Comparison of ENCODE assay signal across 8 mouse cellular contexts in the genomic region with DNA sequence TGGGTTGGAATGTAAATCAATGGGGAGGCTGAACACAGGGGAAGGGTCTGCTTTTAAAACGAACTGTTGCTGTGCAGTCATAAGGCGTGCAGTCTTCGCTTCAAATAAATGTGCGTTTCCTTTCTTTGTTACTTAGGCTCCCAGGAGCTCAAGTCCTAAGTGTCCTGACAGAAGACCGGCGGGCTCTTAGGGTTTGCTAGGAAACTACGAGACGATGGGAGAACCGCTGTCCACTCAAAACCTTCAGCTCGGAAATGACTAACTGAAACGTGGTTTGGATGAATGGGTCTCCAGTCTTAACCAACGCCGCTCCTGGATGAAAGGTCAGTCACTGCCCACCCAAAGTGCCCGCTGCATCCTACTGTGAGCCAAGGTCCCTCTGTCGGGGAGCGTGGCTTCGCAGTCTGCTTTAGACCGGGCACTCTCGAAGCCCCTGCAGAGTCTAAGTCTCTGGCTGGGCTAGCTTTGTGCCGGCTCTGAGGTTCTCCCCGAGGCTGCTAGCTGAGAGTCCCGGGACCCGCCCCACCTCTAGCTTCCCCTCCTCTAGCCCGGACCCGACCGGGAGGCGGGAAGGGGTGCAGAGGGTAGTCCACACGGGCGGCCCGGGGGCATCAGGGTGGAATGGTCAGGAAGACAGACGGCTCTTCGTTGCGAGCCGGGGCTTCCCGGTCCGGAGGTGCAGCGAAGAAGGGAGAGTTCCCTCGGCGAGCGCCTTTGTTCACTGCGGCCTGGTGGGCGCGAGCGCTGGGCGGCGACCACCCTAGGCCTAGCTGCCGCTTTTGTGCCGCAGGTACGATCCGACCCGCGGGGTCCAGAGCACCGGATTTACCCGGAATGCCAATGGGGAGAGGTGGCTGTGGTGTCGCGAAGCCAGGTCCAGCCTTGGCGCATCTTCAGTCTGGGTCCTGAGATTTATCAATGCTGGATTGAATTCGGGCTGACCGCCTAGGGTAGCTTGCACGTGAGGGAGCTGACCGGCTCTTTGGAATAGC. TPM values are rescaled to one million over a fixed set of nuclear protein-coding genes. Genes with fewer than 3 reads are reported as not detected.
DNase-seq lines count a peak whose midpoint lies in the region; ATAC-seq and TF ChIP-seq lines count a peak whose summit lies in the region.

No protein-coding gene starts in this region.

- H3K79me2 ChIP-seq in heart, adult 2 months (replicated peaks; ENCODE audit: control insufficient read depth, insufficient read depth, low read length) = no peaks in the 10 kb centered on the region

- no peak overlapping the region; the same call in none of the 2 replicates for H3K27ac ChIP-seq in heart, adult 2 months
- H3K27ac ChIP-seq in forebrain, embryonic 12.5 days = peak overlapping the region; percentile 90
- peak overlapping the region; percentile 88 for H3K27ac ChIP-seq in hindbrain, postnatal 0 days
- H3K27ac ChIP-seq in liver, postnatal 0 days (ENCODE audit: low read depth) = peak overlapping the region; percentile 39; the same call in 1 of the 2 replicates
- H3K27ac ChIP-seq in neural tube, embryonic 13.5 days (replicated peaks) = peak overlapping the region; percentile 92

- peak overlapping the region; percentile 61 for H3K9ac ChIP-seq in heart, adult 2 months (ENCODE audit: low read depth, low read length)
- peak overlapping the region; percentile 85 for H3K9ac ChIP-seq in forebrain, embryonic 12.5 days
- peak overlapping the region; percentile 80 for H3K9ac ChIP-seq in hindbrain, postnatal 0 days (replicated peaks; ENCODE audit: low read length)
- H3K9ac ChIP-seq in liver, postnatal 0 days (replicated peaks) = peak overlapping the region; percentile 52
- H3K9ac ChIP-seq in neural tube, embryonic 13.5 days = peak overlapping the region; percentile 97

- no peaks in the 10 kb centered on the region for H3K36me3 ChIP-seq in heart, adult 2 months (ENCODE audit: control insufficient read depth, insufficient read depth, low read length)
- peaks cover 14% of the 10 kb centered on the region for H3K36me3 ChIP-seq in forebrain, embryonic 12.5 days (replicated peaks)
- 0 out of 2 replicates have a peak, but pooled peaks cover 5% of the 10 kb centered on the region for H3K36me3 ChIP-seq in hindbrain, postnatal 0 days (ENCODE audit: insufficient read depth, low read length)
- H3K36me3 ChIP-seq in liver, postnatal 0 days (replicated peaks; ENCODE audit: insufficient read depth, low read length) = no peaks in the 10 kb centered on the region
- peaks cover 14% of the 10 kb centered on the region for H3K36me3 ChIP-seq in neural tube, embryonic 13.5 days

- H3K9me3 ChIP-seq in forebrain, embryonic 12.5 days = no peaks in the 10 kb centered on the region
- no peaks in the 10 kb centered on the region for H3K9me3 ChIP-seq in hindbrain, postnatal 0 days (ENCODE audit: low read length)
- no peaks in the 10 kb centered on the region for H3K9me3 ChIP-seq in liver, postnatal 0 days (ENCODE audit: low read length)
- no peaks in the 10 kb centered on the region for H3K9me3 ChIP-seq in neural tube, embryonic 13.5 days

- H3K4me1 ChIP-seq in heart, adult 2 months (ENCODE audit: control insufficient read depth, insufficient read depth, low read length) = no peaks in the 10 kb centered on the region
- H3K4me1 ChIP-seq in forebrain, embryonic 12.5 days = peaks cover 10% of the 10 kb centered on the region
- peaks cover 7% of the 10 kb centered on the region; the same call in 1 of the 2 replicates for H3K4me1 ChIP-seq in hindbrain, postnatal 0 days (ENCODE audit: insufficient read depth, low read length)
- no peaks in the 10 kb centered on the region; the same call in none of the 2 replicates for H3K4me1 ChIP-seq in liver, postnatal 0 days (ENCODE audit: insufficient read depth)
- H3K4me1 ChIP-seq in neural tube, embryonic 13.5 days (replicated peaks) = peaks cover 18% of the 10 kb centered on the region

- ATAC-seq in forebrain, embryonic 12.5 days (ENCODE audit: low FRiP score) = peak; percentile 87
- ATAC-seq in hindbrain, postnatal 0 days = peak; percentile 82
- no peak for ATAC-seq in liver, postnatal 0 days
- ATAC-seq in neural tube, embryonic 13.5 days (ENCODE audit: low read depth) = peak; percentile 89

- peak overlapping the region; percentile 65 for H3K4me2 ChIP-seq in forebrain, embryonic 12.5 days
- H3K4me2 ChIP-seq in hindbrain, postnatal 0 days (ENCODE audit: low read depth, low read length) = peak overlapping the region; percentile 87
- peak overlapping the region; percentile 76 for H3K4me2 ChIP-seq in liver, postnatal 0 days (ENCODE audit: low read depth, low read length)
- peak overlapping the region; percentile 72 for H3K4me2 ChIP-seq in neural tube, embryonic 13.5 days

- no peak for TF ChIP-seq CTCF in heart, adult 2 months (IDR thresholded peaks at IDR 0.05)
- peak; percentile 5; the same call in 1 of the 2 replicates for TF ChIP-seq CTCF in hindbrain, postnatal 0 days (IDR thresholded peaks at IDR 0.05; ENCODE audit: low read depth)
- TF ChIP-seq CTCF in liver, postnatal 0 days (IDR thresholded peaks at IDR 0.05; ENCODE audit: low read depth) = no peak

- peak overlapping the region; percentile 62 for H3K4me3 ChIP-seq in heart, adult 2 months
- peak overlapping the region; percentile 60 for H3K4me3 ChIP-seq in forebrain, embryonic 12.5 days (replicated peaks)
- peak overlapping the region; percentile 84 for H3K4me3 ChIP-seq in hindbrain, postnatal 0 days (ENCODE audit: low read length)
- H3K4me3 ChIP-seq in liver, postnatal 0 days (ENCODE audit: low read depth, low read length) = peak overlapping the region; percentile 52
- H3K4me3 ChIP-seq in neural tube, embryonic 13.5 days = peak overlapping the region; percentile 78

- intact Hi-C loops in heart, adult 2 months (cut with DNase I) = no loop called here

- no peaks in the 10 kb centered on the region for H3K27me3 ChIP-seq in heart, adult 2 months (ENCODE audit: control insufficient read depth, insufficient read depth, low read length)
- H3K27me3 ChIP-seq in forebrain, embryonic 12.5 days = no peaks in the 10 kb centered on the region
- H3K27me3 ChIP-seq in hindbrain, postnatal 0 days (ENCODE audit: insufficient read depth, low read length) = no peaks in the 10 kb centered on the region
- peaks cover 14% of the 10 kb centered on the region for H3K27me3 ChIP-seq in liver, postnatal 0 days (ENCODE audit: insufficient read depth, low read length)
- no peaks in the 10 kb centered on the region for H3K27me3 ChIP-seq in neural tube, embryonic 13.5 days

- peak; percentile 23 to 44 for DNase-seq in heart, adult 2 months
- no peak for DNase-seq in heart, adult 9 months (ENCODE audit: low spot score in 2 of 2)
- DNase-seq in WW6 (ENCODE audit: low read depth, low spot score) = peak; percentile 9
- DNase-seq in hindbrain, postnatal 0 days (ENCODE audit: low spot score) = peak; percentile 53
- peak; percentile 21 for DNase-seq in liver, postnatal 0 days
- DNase-seq in thymus, postnatal 36 days = peak; percentile 47 to 48

- TF ChIP-seq EP300 in heart, adult 2 months (IDR thresholded peaks at IDR 0.05; ENCODE audit: insufficient read depth, low read depth, low read length) = no peak
- no peak for TF ChIP-seq EP300 in liver, postnatal 0 days (IDR thresholded peaks at IDR 0.05; ENCODE audit: low read depth)

- TF ChIP-seq POLR2A in heart, adult 2 months (IDR thresholded peaks at IDR 0.05; ENCODE audit: insufficient read depth, low read depth, low read length) = no peak

- 1% methylated on average over 61 of the region's 61 CpGs for WGBS in heart, adult 2 months
- under 1% methylated on average over 61 of the region's 61 CpGs for WGBS in forebrain, embryonic 12.5 days
- WGBS in hindbrain, postnatal 0 days = under 1% methylated on average over 61 of the region's 61 CpGs
- WGBS in liver, postnatal 0 days (ENCODE audit: insufficient replicate concordance) = 2% methylated on average over 61 of the region's 61 CpGs
- under 1% methylated on average over 61 of the region's 61 CpGs for WGBS in neural tube, embryonic 13.5 days

RNA-seq across cellular contexts. Expression of a gene that starts 0.8 kb away (rescaled TPM):
- total RNA-seq in heart, adult 2 months (2021) = under 1 TPM; 0.44 to 0.57 TPM
- polyA plus RNA-seq in heart, adult 2 months (2012; rRNA removed) = 0.31 and 0.32 TPM in 2 replicates
- 53.7 and 57.8 TPM in 2 replicates for polyA plus RNA-seq in forebrain, embryonic 12.5 days (2016; fragmentation: Nextera tagmentation; extraction: Ambion mirVana)
- total RNA-seq in hindbrain, postnatal 0 days (2014; rRNA removed) = 21.4 and 25.5 TPM in 2 replicates
- polyA plus RNA-seq in hindbrain, postnatal 0 days (2015; fragmentation: Nextera tagmentation; extraction: Ambion mirVana) = 22.6 and 24.0 TPM in 2 replicates
- 0.83 and 1.3 TPM in 2 replicates for polyA plus RNA-seq in liver, postnatal 0 days (2015; fragmentation: Nextera tagmentation; extraction: Ambion mirVana)
- 40.1 and 43.1 TPM in 2 replicates for polyA plus RNA-seq in neural tube, embryonic 13.5 days (2015; fragmentation: Nextera tagmentation; extraction: Ambion mirVana)

RNA-seq across cellular contexts. Expression of a gene that starts 54.6 kb away (rescaled TPM):
- under 1 TPM in 1 of 2 experiments, not detected in 1; 0.07 TPM for total RNA-seq in heart, adult 2 months (2021)
- 0.20 TPM in 1 of 2 replicates, not detected in the other for polyA plus RNA-seq in heart, adult 2 months (2012; rRNA removed)
- not detected in 2 replicates for polyA plus RNA-seq in forebrain, embryonic 12.5 days (2016; fragmentation: Nextera tagmentation; extraction: Ambion mirVana)
- total RNA-seq in hindbrain, postnatal 0 days (2014; rRNA removed) = not detected in 2 replicates
- not detected in 2 replicates for polyA plus RNA-seq in hindbrain, postnatal 0 days (2015; fragmentation: Nextera tagmentation; extraction: Ambion mirVana)
- polyA plus RNA-seq in liver, postnatal 0 days (2015; fragmentation: Nextera tagmentation; extraction: Ambion mirVana) = not detected in 2 replicates
- 0.08 and 0.12 TPM in 2 replicates for polyA plus RNA-seq in neural tube, embryonic 13.5 days (2015; fragmentation: Nextera tagmentation; extraction: Ambion mirVana)

Comparison
In these comparisons a context has a peak if more than half of its experiments do, and no peak if none do; other contexts are left out.
1. DNase-seq: peak in heart, adult 2 months (2 of 2), WW6 (single experiment), hindbrain, postnatal 0 days (single experiment), liver, postnatal 0 days (single experiment) and thymus, postnatal 36 days (2 of 2); none in heart, adult 9 months (0 of 2).
2. RNA of a gene that starts 0.8 kb away (polyA plus RNA-seq): 53.7 to 57.8 TPM in forebrain, embryonic 12.5 days, 40.1 to 43.1 TPM in neural tube, embryonic 13.5 days and 22.6 to 24.0 TPM in hindbrain, postnatal 0 days; 0.83 to 1.3 TPM in liver, postnatal 0 days and 0.31 to 0.32 TPM in heart, adult 2 months; every median in the first group is over 10 times any median in the second.
3. Peak in every context shown above with its lines, with median percentiles within 50 percentile points of each other: H3K4me3 ChIP-seq, H3K9ac ChIP-seq and H3K4me2 ChIP-seq.